Mouse (Mus musculus) heart, postnatal 0 days (tissue): ENCODE measurements around the gene Dnase2a. TPM values are rescaled to one million over a fixed set of nuclear protein-coding genes. Genes with fewer than 3 reads are reported as not detected.
A peak's percentile ranks its signal among the peaks of the same experiment; 100 is the strongest.

Experiments used
- ATAC-seq: fragments of 200-750 bp; cut with Nextera tagmentation; 2 replicates; pipeline ENCODE4 v1.8.0; 2017; ENCODE audit warnings: low read depth, moderate number of reproducible peaks, moderate library complexity; ENCODE audit not compliant: insufficient read depth
- DNase-seq: peaks from one replicate; pipeline ENCODE4 v3.0.0-alpha.2; 2016; ENCODE audit warnings: low spot score
- H3K27ac ChIP-seq: fragments of 300-500 bp; sonication (generic); 2 replicates; pipeline ENCODE4 v1.5.1; 2014; ENCODE audit warnings: low read depth, mild to moderate bottlenecking
- H3K27me3 ChIP-seq: fragments of 300-500 bp; sonication (generic); 2 replicates; pipeline ENCODE4 v1.6.1; 2014; ENCODE audit warnings: low read length, mixed read lengths; ENCODE audit not compliant: control insufficient read depth, insufficient read depth
- H3K36me3 ChIP-seq: fragments of 300-500 bp; sonication (generic); replicated peaks from 2 replicates; pipeline ENCODE4 v1.6.1; 2014; ENCODE audit warnings: low read length, mixed read lengths; ENCODE audit not compliant: control insufficient read depth, insufficient read depth
- H3K4me1 ChIP-seq: fragments of 300-500 bp; sonication (generic); 2 replicates; pipeline ENCODE4 v1.6.1; 2014; ENCODE audit warnings: antibody characterized with exemption; ENCODE audit not compliant: control insufficient read depth, insufficient read depth
- H3K4me2 ChIP-seq: fragments of 300-500 bp; sonication (generic); 2 replicates; pipeline ENCODE4 v1.6.1; 2014; ENCODE audit warnings: low read depth, mild to moderate bottlenecking, low read length, moderate library complexity
- H3K4me3 ChIP-seq: fragments of 300-500 bp; sonication (generic); 2 replicates; pipeline ENCODE4 v1.5.1; 2014; ENCODE audit warnings: low read depth, low read length
- H3K9ac ChIP-seq: fragments of 300-500 bp; sonication (generic); replicated peaks from 2 replicates; pipeline ENCODE4 v1.6.1; 2014; ENCODE audit warnings: low read depth, low read length, mixed read lengths
- H3K9me3 ChIP-seq: fragments of 300-500 bp; sonication (generic); replicated peaks from 2 replicates; pipeline ENCODE4 v1.6.1; 2016; ENCODE audit warnings: low read length; ENCODE audit not compliant: control insufficient read depth
- CTCF ChIP-seq: IDR thresholded peaks from 2 replicates; pipeline ENCODE4 v1.5.1; 2016; ENCODE audit warnings: antibody characterized with exemption, control low read depth, low read depth
- EP300 ChIP-seq: IDR thresholded peaks from 2 replicates; pipeline ENCODE4 v1.6.1; 2016; ENCODE audit warnings: antibody characterized with exemption, low read depth
- WGBS: fragments of 180-500 bp; shearing (Covaris S2); extraction: QIAGEN DNeasy Blood & Tissue Kit; methylation state at CpG from one replicate; pipeline ENCODE4 v1.1.7; 2014; 5-methylcytosine and 5-hydroxymethylcytosine counted together
- polyA plus RNA-seq: library from polyadenylated mRNA; unstranded; fragments of >200 nt; fragmentation: Nextera tagmentation; extraction: Ambion mirVana; gene quantifications from 2 replicates; pipeline ENCODE4 v1.2.1, GENCODE M21; 2015
- total RNA-seq: library from RNA; depleted of rRNA; stranded (reverse); fragments of >200 nt; gene quantifications from 2 replicates; pipeline ENCODE4 v1.2.3, GENCODE M21; 2014; ENCODE audit warnings: low replicate concordance

The Dnase2a gene
- total and polyA plus RNA-seq, 2 experiments from 2014 or later: 4.6 to 11.0 TPM

DNA sequence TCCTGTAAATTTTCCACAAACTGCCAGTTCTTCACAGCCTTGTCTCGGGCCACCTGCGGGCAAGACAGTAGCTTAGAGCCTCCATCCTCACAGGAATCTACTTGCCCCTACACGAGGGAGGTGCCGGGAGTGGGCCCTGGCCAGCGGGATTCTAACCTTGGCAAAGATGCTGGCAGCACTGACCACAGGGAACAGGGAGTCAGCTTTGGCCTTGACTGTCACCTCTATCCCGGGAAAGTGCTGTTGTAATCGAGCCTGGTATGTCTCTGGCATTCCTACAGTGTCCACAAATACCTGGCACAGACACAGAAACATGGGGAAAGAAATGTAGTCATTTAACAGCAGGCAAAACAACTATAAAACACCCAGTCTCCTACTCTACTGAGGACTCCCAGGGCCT is 51.5 kb downstream of the Dnase2a start:
- Histone ChIP-seq H3K9me3 (no peaks in the 10 kb centered on the region), H3K9ac (no peak overlapping the region), H3K36me3 (peaks cover 16% of the 10 kb centered on the region; the same call in 1 of the 2 replicates), H3K4me1 (no peaks in the 10 kb centered on the region), H3K27me3 (no peaks in the 10 kb centered on the region), H3K27ac (peak overlapping the region; percentile 76), H3K4me2 (no peak overlapping the region), H3K4me3 (no peak overlapping the region)
- 56% methylated on average over 7 of the region's 7 CpGs for WGBS
- no peak for TF ChIP-seq EP300
- TF ChIP-seq CTCF: no peak
- DNase-seq: peak; percentile 44
- peak; percentile 84 for ATAC-seq

DNA sequence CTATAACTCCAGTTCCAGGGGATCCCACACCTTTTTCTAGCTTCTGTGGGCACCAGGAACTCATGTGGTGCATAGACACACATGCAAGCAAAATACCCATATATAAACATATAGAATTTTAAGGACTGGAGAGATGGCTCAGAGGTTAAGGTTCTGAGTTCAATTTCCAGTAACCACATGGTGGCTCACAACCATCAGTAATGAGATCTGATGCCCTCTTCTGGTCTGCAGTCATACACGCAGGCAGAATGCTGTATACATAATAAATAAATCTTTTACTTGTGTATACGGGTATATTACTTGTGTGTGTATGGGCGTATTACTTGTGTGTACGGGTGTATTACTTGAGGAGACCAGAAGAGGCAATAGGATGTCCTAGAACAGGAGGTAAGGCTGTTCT is 55.6 kb downstream of the Dnase2a start:
- no peaks in the 10 kb centered on the region for H3K27me3 ChIP-seq
- H3K27ac ChIP-seq: no peak overlapping the region
- WGBS: 85% methylated on average over 4 of the region's 4 CpGs
- H3K36me3 ChIP-seq: 0 out of 2 replicates have a peak, but pooled peaks cover 3% of the 10 kb centered on the region
- DNase-seq (no peak), ATAC-seq (no peak)
- TF ChIP-seq EP300 (no peak), CTCF (no peak)
- no peak overlapping the region for H3K9ac ChIP-seq
- H3K4me3 ChIP-seq: no peak overlapping the region
- H3K4me2 ChIP-seq: no peak overlapping the region
- H3K9me3 ChIP-seq: no peaks in the 10 kb centered on the region
- H3K4me1 ChIP-seq: peaks cover 21% of the 10 kb centered on the region

DNA sequence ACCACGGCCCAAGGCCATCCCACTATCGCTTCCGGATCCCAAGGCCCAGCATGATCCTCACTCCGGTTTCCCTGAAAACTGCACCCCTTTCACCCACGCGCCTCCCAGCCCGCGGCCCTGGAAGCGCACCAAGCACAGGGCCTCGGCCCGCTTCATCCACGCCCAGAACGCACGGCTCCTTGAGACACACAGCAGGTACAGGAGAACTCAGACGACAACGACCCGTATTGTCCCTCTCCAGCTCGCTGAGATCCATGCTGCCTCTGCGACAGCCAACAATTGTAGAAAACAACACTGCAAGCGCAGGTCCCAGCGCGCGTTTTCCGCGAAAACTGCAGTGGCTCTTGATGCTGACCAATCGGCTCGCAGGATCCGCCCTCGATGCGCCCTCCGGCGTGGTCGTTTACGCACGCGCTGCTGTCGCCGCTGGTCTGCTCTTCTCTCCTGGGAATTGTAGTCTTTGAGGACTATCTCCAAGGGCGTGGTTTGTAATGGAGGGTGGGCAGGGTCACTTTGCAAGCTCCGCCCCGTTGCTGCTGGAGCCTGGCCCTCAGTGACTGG is 57.5 kb downstream of the Dnase2a start:
- peak; percentile 98 for DNase-seq
- Histone ChIP-seq H3K9me3 (no peaks in the 10 kb centered on the region), H3K4me3 (peak overlapping the region; percentile 68), H3K4me2 (peak overlapping the region; percentile 92), H3K36me3 (0 out of 2 replicates have a peak, but pooled peaks cover 3% of the 10 kb centered on the region), H3K27me3 (no peaks in the 10 kb centered on the region), H3K4me1 (peaks cover 28% of the 10 kb centered on the region), H3K9ac (peak overlapping the region; percentile 54), H3K27ac (peak overlapping the region; percentile 71)
- ATAC-seq: peak; percentile 90
- TF ChIP-seq EP300 (no peak), CTCF (0 out of 2 replicates have a peak, but pooled peaks have one; percentile 8)
- WGBS: under 1% methylated on average over 41 of the region's 41 CpGs

DNA sequence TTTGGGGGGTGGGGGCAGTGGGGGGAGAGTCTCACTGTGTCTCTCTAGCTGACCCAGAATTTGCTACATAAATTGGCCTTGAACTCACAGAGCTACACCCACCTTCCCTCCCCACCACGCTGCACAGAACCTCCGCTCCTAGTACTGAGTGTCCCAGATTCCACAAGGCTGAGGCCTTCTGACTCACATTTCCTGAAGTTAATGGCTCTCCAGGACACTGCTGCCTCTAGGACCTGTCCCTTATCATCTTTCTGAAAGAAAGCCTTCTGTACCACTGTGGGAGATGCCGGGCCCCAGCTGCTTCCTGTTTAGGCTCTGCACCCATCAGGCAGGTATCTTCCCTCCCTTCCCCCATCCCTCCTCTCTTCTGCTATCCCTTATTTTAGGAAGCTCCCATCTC is 58.2 kb downstream of the Dnase2a start:
- Histone ChIP-seq H3K27ac (peak overlapping the region; percentile 71), H3K9ac (no peak overlapping the region)
- WGBS: 33% methylated on average over 3 of the region's 3 CpGs

DNA sequence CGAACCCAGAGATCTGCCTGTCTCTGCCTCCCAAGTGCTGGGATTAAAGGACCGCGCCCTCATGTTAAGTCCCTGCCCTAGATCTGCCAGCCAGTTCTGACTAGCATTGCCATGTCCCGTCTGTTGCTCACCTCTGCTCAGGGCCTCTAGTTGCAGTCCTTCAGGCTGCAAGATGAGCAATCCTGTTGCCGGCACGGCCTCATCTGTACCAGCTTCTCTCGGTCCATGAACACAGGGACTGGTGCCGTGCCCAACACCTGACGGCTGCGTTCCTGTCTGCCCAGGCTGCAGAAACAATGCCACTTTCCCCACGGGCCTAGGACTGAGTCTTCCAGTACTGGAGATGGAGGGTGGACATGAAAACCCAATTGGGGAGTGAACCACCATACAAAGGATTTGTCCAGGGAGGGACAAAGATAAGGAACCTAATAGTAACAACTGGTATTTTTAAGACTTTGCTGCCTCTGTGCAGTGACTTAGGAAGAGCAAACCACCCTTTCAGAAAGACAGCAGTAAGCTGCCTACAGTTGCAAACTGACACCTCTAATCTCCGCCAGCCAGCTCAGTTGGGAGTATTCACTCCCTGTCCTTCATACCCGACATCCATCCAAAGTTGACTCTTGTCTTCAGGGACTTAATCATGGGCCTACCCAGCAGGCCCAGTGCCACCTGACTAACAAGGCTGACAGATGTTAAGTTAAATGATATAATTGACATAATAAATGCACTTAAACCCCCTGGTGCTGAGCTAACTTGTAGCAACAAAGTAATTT is 59.4 kb downstream of the Dnase2a start:
- no peaks in the 10 kb centered on the region for H3K9me3 ChIP-seq
- 86% methylated on average over 13 of the region's 13 CpGs for WGBS
- DNase-seq (no peak), ATAC-seq (no peak)
- no peak overlapping the region for H3K4me3 ChIP-seq
- peak overlapping the region; percentile 24; the same call in 1 of the 2 replicates for H3K27ac ChIP-seq
- no peak for TF ChIP-seq CTCF
- no peaks in the 10 kb centered on the region for H3K27me3 ChIP-seq
- H3K9ac ChIP-seq: no peak overlapping the region
- H3K4me1 ChIP-seq: peaks cover 30% of the 10 kb centered on the region
- H3K4me2 ChIP-seq: no peak overlapping the region
- peaks cover 20% of the 10 kb centered on the region for H3K36me3 ChIP-seq

More for the DNA sequence above, 58.2 kb downstream of the Dnase2a start:
- no peak overlapping the region for H3K4me3 ChIP-seq
- peak overlapping the region; percentile 27; the same call in 1 of the 2 replicates for H3K4me2 ChIP-seq
- TF ChIP-seq EP300 (0 out of 2 replicates have a peak, but pooled peaks have one; percentile 15), CTCF (no peak)
- DNase-seq (peak; percentile 51), ATAC-seq (peak; percentile 9; the same call in 1 of the 2 replicates)
- no peaks in the 10 kb centered on the region for H3K27me3 ChIP-seq
- no peaks in the 10 kb centered on the region for H3K9me3 ChIP-seq
- peaks cover 30% of the 10 kb centered on the region for H3K4me1 ChIP-seq
- peaks cover 10% of the 10 kb centered on the region for H3K36me3 ChIP-seq
